Mouse (Mus musculus) MEL (cell line): ENCODE results near the gene Pakap. TPM values are rescaled to one million over a fixed set of nuclear protein-coding genes. Genes with fewer than 3 reads are reported as not detected.

ENCODE experiments used
- DNase-seq: peaks from one replicate; pipeline ENCODE4 v3.0.0; 2011; ENCODE audit warnings: low read depth, low spot score
- H3K27ac ChIP-seq: 2 replicates; pipeline ENCODE4 v1.5.1; 2012; ENCODE audit warnings: low read depth, mild to moderate bottlenecking, control low read depth, low read length, moderate library complexity; ENCODE audit not compliant: control insufficient read depth
- H3K27me3 ChIP-seq, 2 experiments: fragments of 150-350 bp in 1 of 2; sonication (generic) in 1 of 2; 2 replicates each; pipeline ENCODE4 v1.6.1; 2012; ENCODE audit warnings: low read length in 2 of 2, mild to moderate bottlenecking in 2 of 2, improper control_type of control experiment in 1 of 2, moderate library complexity in 1 of 2; ENCODE audit not compliant: insufficient read depth in 2 of 2, control insufficient read depth in 1 of 2
- H3K36me3 ChIP-seq, 2 experiments: 2 replicates each; pipeline ENCODE4 v1.6.1; 2012 to 2014; ENCODE audit warnings: low read length in 2 of 2, improper control_type of control experiment in 1 of 2, inconsistent platforms in 1 of 2, mild to moderate bottlenecking in 1 of 2; ENCODE audit not compliant: insufficient read depth in 2 of 2, control insufficient read depth in 1 of 2
- H3K4me1 ChIP-seq, 2 experiments: fragments of 150-350 bp in 1 of 2; sonication (generic) in 1 of 2; 2 replicates each; pipeline ENCODE4 v1.6.1; 2012; ENCODE audit warnings: low read length in 2 of 2, improper control_type of control experiment in 1 of 2, mild to moderate bottlenecking in 1 of 2; ENCODE audit not compliant: insufficient read depth in 2 of 2, control insufficient read depth in 1 of 2
- H3K4me3 ChIP-seq, 2 experiments: fragments of 150-350 bp in 1 of 2; sonication (generic) in 1 of 2; 2 replicates each; pipeline ENCODE4 v1.5.1; 2012; ENCODE audit warnings: low read depth in 2 of 2, low read length in 2 of 2, mild to moderate bottlenecking in 2 of 2, moderate library complexity in 2 of 2, control low read depth in 1 of 2, improper control_type of control experiment in 1 of 2; ENCODE audit not compliant: control insufficient read depth in 1 of 2, insufficient read depth in 1 of 2
- H3K79me2 ChIP-seq: 2 replicates; pipeline ENCODE4 v1.6.1; 2012; ENCODE audit warnings: mild to moderate bottlenecking, low read length, moderate library complexity; ENCODE audit not compliant: control insufficient read depth, poor library complexity, insufficient read depth
- H3K9ac ChIP-seq: 2 replicates; pipeline ENCODE4 v1.6.1; 2012; ENCODE audit warnings: low read depth, mild to moderate bottlenecking, control low read depth, low read length, moderate library complexity; ENCODE audit not compliant: control insufficient read depth, poor library complexity, severe bottlenecking
- H3K9me3 ChIP-seq: fragments of 150-350 bp; sonication (generic); replicated peaks from 2 replicates; pipeline ENCODE4 v1.6.1; 2012; ENCODE audit warnings: mild to moderate bottlenecking, low read length, improper control_type of control experiment, moderate library complexity; ENCODE audit not compliant: insufficient read depth
- BHLHE40 ChIP-seq: IDR thresholded peaks from 2 replicates; pipeline ENCODE4 v1.6.1; 2012; ENCODE audit warnings: low read depth, mild to moderate bottlenecking, inconsistent platforms, low read length, improper control_type of control experiment, borderline replicate concordance
- CHD2 ChIP-seq: IDR thresholded peaks from 2 replicates; pipeline ENCODE4 v1.6.1; 2011; ENCODE audit warnings: low read length, improper control_type of control experiment
- CTCF ChIP-seq, 3 experiments: IDR thresholded peaks in 2 of 3; conservative IDR thresholded peaks in 1 of 3; 2 replicates each; pipeline ENCODE4 v1.5.1; 2011 to 2012; ENCODE audit warnings: low read length in 3 of 3, low read depth in 2 of 3, mild to moderate bottlenecking in 2 of 3, improper control_type of control experiment in 1 of 3, inconsistent platforms in 1 of 3, mixed read lengths in 1 of 3, moderate library complexity in 1 of 3; ENCODE audit not compliant: control insufficient read depth in 1 of 3, insufficient read depth in 1 of 3, poor library complexity in 1 of 3, severe bottlenecking in 1 of 3
- E2F4 ChIP-seq: IDR thresholded peaks from 2 replicates; pipeline ENCODE4 v1.6.1; 2011; ENCODE audit warnings: low read depth, low read length, improper control_type of control experiment, borderline replicate concordance
- EP300 ChIP-seq, 2 experiments: IDR thresholded peaks; 2 replicates each; pipeline ENCODE4 v1.6.1; 2011; ENCODE audit warnings: improper control_type of control experiment in 2 of 2, low read length in 2 of 2, low read depth in 1 of 2, mild to moderate bottlenecking in 1 of 2
- ETS1 ChIP-seq: IDR thresholded peaks from 2 replicates; pipeline ENCODE4 v1.6.1; 2012; ENCODE audit warnings: low read depth, mild to moderate bottlenecking, inconsistent platforms, low read length, improper control_type of control experiment, moderate library complexity
- GABPA ChIP-seq: IDR thresholded peaks from 2 replicates; pipeline ENCODE4 v1.6.1; 2012; ENCODE audit warnings: low read depth, mild to moderate bottlenecking, inconsistent platforms, low read length, improper control_type of control experiment, moderate library complexity
- GATA1 ChIP-seq: IDR thresholded peaks from 2 replicates; pipeline ENCODE4 v1.6.1; 2011; ENCODE audit warnings: low read depth, low read length, improper control_type of control experiment
- HCFC1 ChIP-seq: IDR thresholded peaks from 2 replicates; pipeline ENCODE4 v1.6.1; 2012; ENCODE audit warnings: low read depth, mild to moderate bottlenecking, inconsistent platforms, low read length, improper control_type of control experiment, moderate library complexity
- KAT2A ChIP-seq: conservative IDR thresholded peaks from 2 replicates; pipeline ENCODE4 v1.6.1; 2012; ENCODE audit warnings: low read depth, low read length, improper control_type of control experiment, inconsistent platforms
- MAFK ChIP-seq: IDR thresholded peaks from 2 replicates; pipeline ENCODE4 v1.6.1; 2011; ENCODE audit warnings: low read depth, mild to moderate bottlenecking, low read length, improper control_type of control experiment, borderline replicate concordance
- MAX ChIP-seq: IDR thresholded peaks from 2 replicates; pipeline ENCODE4 v1.6.1; 2011; ENCODE audit warnings: low read length, improper control_type of control experiment
- MYC ChIP-seq: IDR thresholded peaks from 2 replicates; pipeline ENCODE4 v1.6.1; 2011; ENCODE audit warnings: low read depth, mild to moderate bottlenecking, low read length, improper control_type of control experiment, moderate library complexity
- NELFE ChIP-seq: IDR thresholded peaks from 2 replicates; pipeline ENCODE4 v1.6.1; 2011; ENCODE audit warnings: low read depth, low read length, improper control_type of control experiment
- NRF1 ChIP-seq: IDR thresholded peaks from 2 replicates; pipeline ENCODE4 v1.6.1; 2014; ENCODE audit warnings: low read depth, mild to moderate bottlenecking, inconsistent platforms, low read length, improper control_type of control experiment, moderate library complexity; ENCODE audit not compliant: poor library complexity, insufficient read depth, severe bottlenecking
- POLR2A ChIP-seq, 2 experiments: IDR thresholded peaks; 2 replicates each; pipeline ENCODE4 v1.6.1; 2011 to 2012; ENCODE audit warnings: low read length in 2 of 2, mild to moderate bottlenecking in 2 of 2, control low read depth in 1 of 2, improper control_type of control experiment in 1 of 2, low read depth in 1 of 2, moderate library complexity in 1 of 2; ENCODE audit not compliant: control insufficient read depth in 1 of 2, insufficient read depth in 1 of 2, poor library complexity in 1 of 2
- POLR2AphosphoS2 ChIP-seq: IDR thresholded peaks from 2 replicates; pipeline ENCODE4 v1.6.1; 2011; ENCODE audit warnings: low read length, improper control_type of control experiment
- POLR2AphosphoS5 ChIP-seq: IDR thresholded peaks from 2 replicates; pipeline ENCODE4 v1.6.1; 2012; ENCODE audit warnings: low read depth, borderline replicate concordance, mild to moderate bottlenecking, inconsistent platforms, low read length, moderate library complexity, mixed read lengths
- RAD21 ChIP-seq: IDR thresholded peaks from 2 replicates; pipeline ENCODE4 v1.6.1; 2011; ENCODE audit warnings: mild to moderate bottlenecking, low read depth, low read length, improper control_type of control experiment
- RCOR1 ChIP-seq: IDR thresholded peaks from 2 replicates; pipeline ENCODE4 v1.6.1; 2012; ENCODE audit warnings: low read depth, mild to moderate bottlenecking, inconsistent platforms, low read length, improper control_type of control experiment
- SIN3A ChIP-seq: IDR thresholded peaks from 2 replicates; pipeline ENCODE4 v1.6.1; 2012; ENCODE audit warnings: low read length, improper control_type of control experiment, inconsistent platforms
- TAL1 ChIP-seq: IDR thresholded peaks from 2 replicates; pipeline ENCODE4 v1.6.1; 2012; ENCODE audit warnings: mild to moderate bottlenecking, inconsistent platforms, low read length, moderate library complexity, mixed read lengths
- UBTF ChIP-seq: IDR thresholded peaks from 2 replicates; pipeline ENCODE4 v1.6.1; 2012; ENCODE audit warnings: low read depth, mild to moderate bottlenecking, inconsistent platforms, low read length, improper control_type of control experiment, moderate library complexity, borderline replicate concordance; ENCODE audit not compliant: insufficient read depth
- USF1 ChIP-seq: IDR thresholded peaks from 2 replicates; pipeline ENCODE4 v1.6.1; 2014; ENCODE audit warnings: low read depth, mild to moderate bottlenecking, inconsistent platforms, low read length, improper control_type of control experiment, moderate library complexity
- USF2 ChIP-seq, 2 experiments: IDR thresholded peaks; 2 replicates each; pipeline ENCODE4 v1.6.1; 2011 to 2012; ENCODE audit warnings: improper control_type of control experiment in 2 of 2, low read length in 2 of 2, borderline replicate concordance in 1 of 2, inconsistent platforms in 1 of 2, low read depth in 1 of 2, mild to moderate bottlenecking in 1 of 2; ENCODE audit not compliant: insufficient read depth in 1 of 2
- polyA plus RNA-seq, 2 experiments: library from polyadenylated mRNA; stranded (reverse) in 1 of 2; unstranded in 1 of 2; fragments of >175 nt in 1 of 2; fragments of >200 nt in 1 of 2; gene quantifications; 2 replicates each; pipeline versions ENCODE4 v1.2.1 to v1.2.4; 2012; ENCODE audit warnings: low replicate concordance in 2 of 2, low read depth in 1 of 2; ENCODE audit not compliant: insufficient read length in 2 of 2, insufficient read depth in 1 of 2, missing spikeins in 1 of 2
- total RNA-seq: library from RNA; depleted of rRNA; stranded (reverse); fragments of 300-350 nt; gene quantifications from 2 replicates; pipeline ENCODE4 v1.2.3, GENCODE M21; 2012

Gene Pakap
- total and polyA plus RNA-seq, 3 experiments: not detected

GRCm38 (mm10) chr4:57832318-57832717, 264.3 kb downstream of the Pakap start:
- H3K27me3 ChIP-seq: no peaks in the 10 kb centered on the region
- no peaks in the 10 kb centered on the region for H3K79me2 ChIP-seq
- no peaks in the 10 kb centered on the region for H3K9me3 ChIP-seq
- no peak for DNase-seq
- H3K4me1 ChIP-seq: no peaks in the 10 kb centered on the region; a peak in 1 of 4 replicates
- H3K36me3 ChIP-seq: no peaks in the 10 kb centered on the region
- TF ChIP-seq E2F4: no peak
- no peak for TF ChIP-seq NRF1
- no peak for TF ChIP-seq POLR2A (IDR thresholded peaks at IDR 0.05; ENCODE audit: control insufficient read depth in 1 of 2, insufficient read depth in 1 of 2, low read depth in 1 of 2, low read length in 2 of 2, poor library complexity in 1 of 2)
- TF ChIP-seq TAL1: no peak
- TF ChIP-seq UBTF: no peak
- TF ChIP-seq RCOR1: no peak
- no peak for TF ChIP-seq RAD21
- TF ChIP-seq POLR2AphosphoS5: no peak
- TF ChIP-seq CHD2: no peak
- TF ChIP-seq EP300 (IDR thresholded peaks at IDR 0.05; ENCODE audit: low read depth in 1 of 2, low read length in 2 of 2): no peak
- TF ChIP-seq HCFC1: no peak
- TF ChIP-seq USF2 (IDR thresholded peaks at IDR 0.05; ENCODE audit: borderline replicate concordance in 1 of 2, insufficient read depth in 1 of 2, low read depth in 1 of 2, low read length in 2 of 2): no peak
- no peak for TF ChIP-seq GABPA
- no peak for TF ChIP-seq BHLHE40
- no peak for TF ChIP-seq NELFE
- no peak for TF ChIP-seq SIN3A
- TF ChIP-seq MAFK: no peak
- TF ChIP-seq MAX: no peak
- no peak for TF ChIP-seq USF1
- H3K27ac ChIP-seq: no peak overlapping the region
- no peak overlapping the region for H3K9ac ChIP-seq
- H3K4me3 ChIP-seq: no peak overlapping the region

- Histone ChIP-seq H3K9me3 (no peaks in the 10 kb centered on the region), H3K36me3 (no peaks in the 10 kb centered on the region), H3K79me2 (no peaks in the 10 kb centered on the region), H3K4me1 (no peaks in the 10 kb centered on the region; a peak in 1 of 4 replicates), H3K27ac (no peak overlapping the region), H3K4me3 (no peak overlapping the region), H3K27me3 (no peaks in the 10 kb centered on the region), H3K9ac (no peak overlapping the region)
- TF ChIP-seq SIN3A (no peak), MYC (no peak), POLR2AphosphoS2 (no peak), MAFK (no peak), ETS1 (no peak), KAT2A (no peak), CTCF (IDR thresholded peaks at IDR 0.05 in 2 of 3, conservative IDR thresholded peaks at IDR 0.05 in 1 of 3; ENCODE audit: control insufficient read depth in 1 of 3, insufficient read depth in 1 of 3, low read depth in 2 of 3, low read length in 3 of 3, poor library complexity in 1 of 3, severe bottlenecking in 1 of 3) (no peak), MAX (no peak), USF1 (no peak), GATA1 (no peak), TAL1 (no peak), RCOR1 (no peak)
- no peak for DNase-seq
Observed at GRCm38 (mm10) chr4:57833060-57833459, 265.1 kb downstream of the Pakap start.
